Mouse (Mus musculus) MEL (cell line): ENCODE measurements around the gene Sec1. TPM values are rescaled to one million over a fixed set of nuclear protein-coding genes. Genes with fewer than 3 reads are reported as not detected.

Experiments used
- DNase-seq: peaks from one replicate; pipeline ENCODE4 v3.0.0; 2011; ENCODE audit warnings: low read depth, low spot score
- H3K27ac ChIP-seq: 2 replicates; pipeline ENCODE4 v1.5.1; 2012; ENCODE audit warnings: low read depth, mild to moderate bottlenecking, control low read depth, low read length, moderate library complexity; ENCODE audit not compliant: control insufficient read depth
- H3K27me3 ChIP-seq, 2 experiments: fragments of 150-350 bp in 1 of 2; sonication (generic) in 1 of 2; 2 replicates each; pipeline ENCODE4 v1.6.1; 2012; ENCODE audit warnings: low read length in 2 of 2, mild to moderate bottlenecking in 2 of 2, improper control_type of control experiment in 1 of 2, moderate library complexity in 1 of 2; ENCODE audit not compliant: insufficient read depth in 2 of 2, control insufficient read depth in 1 of 2
- H3K36me3 ChIP-seq, 2 experiments: 2 replicates each; pipeline ENCODE4 v1.6.1; 2012 to 2014; ENCODE audit warnings: low read length in 2 of 2, improper control_type of control experiment in 1 of 2, inconsistent platforms in 1 of 2, mild to moderate bottlenecking in 1 of 2; ENCODE audit not compliant: insufficient read depth in 2 of 2, control insufficient read depth in 1 of 2
- H3K4me1 ChIP-seq, 2 experiments: fragments of 150-350 bp in 1 of 2; sonication (generic) in 1 of 2; 2 replicates each; pipeline ENCODE4 v1.6.1; 2012; ENCODE audit warnings: low read length in 2 of 2, improper control_type of control experiment in 1 of 2, mild to moderate bottlenecking in 1 of 2; ENCODE audit not compliant: insufficient read depth in 2 of 2, control insufficient read depth in 1 of 2
- H3K4me3 ChIP-seq, 2 experiments: fragments of 150-350 bp in 1 of 2; sonication (generic) in 1 of 2; 2 replicates each; pipeline ENCODE4 v1.5.1; 2012; ENCODE audit warnings: low read depth in 2 of 2, low read length in 2 of 2, mild to moderate bottlenecking in 2 of 2, moderate library complexity in 2 of 2, control low read depth in 1 of 2, improper control_type of control experiment in 1 of 2; ENCODE audit not compliant: control insufficient read depth in 1 of 2, insufficient read depth in 1 of 2
- H3K79me2 ChIP-seq: 2 replicates; pipeline ENCODE4 v1.6.1; 2012; ENCODE audit warnings: mild to moderate bottlenecking, low read length, moderate library complexity; ENCODE audit not compliant: control insufficient read depth, poor library complexity, insufficient read depth
- H3K9ac ChIP-seq: 2 replicates; pipeline ENCODE4 v1.6.1; 2012; ENCODE audit warnings: low read depth, mild to moderate bottlenecking, control low read depth, low read length, moderate library complexity; ENCODE audit not compliant: control insufficient read depth, poor library complexity, severe bottlenecking
- H3K9me3 ChIP-seq: fragments of 150-350 bp; sonication (generic); replicated peaks from 2 replicates; pipeline ENCODE4 v1.6.1; 2012; ENCODE audit warnings: mild to moderate bottlenecking, low read length, improper control_type of control experiment, moderate library complexity; ENCODE audit not compliant: insufficient read depth
- BHLHE40 ChIP-seq: IDR thresholded peaks from 2 replicates; pipeline ENCODE4 v1.6.1; 2012; ENCODE audit warnings: low read depth, mild to moderate bottlenecking, inconsistent platforms, low read length, improper control_type of control experiment, borderline replicate concordance
- CTCF ChIP-seq, 3 experiments: IDR thresholded peaks in 2 of 3; conservative IDR thresholded peaks in 1 of 3; 2 replicates each; pipeline ENCODE4 v1.5.1; 2011 to 2012; ENCODE audit warnings: low read length in 3 of 3, low read depth in 2 of 3, mild to moderate bottlenecking in 2 of 3, improper control_type of control experiment in 1 of 3, inconsistent platforms in 1 of 3, mixed read lengths in 1 of 3, moderate library complexity in 1 of 3; ENCODE audit not compliant: control insufficient read depth in 1 of 3, insufficient read depth in 1 of 3, poor library complexity in 1 of 3, severe bottlenecking in 1 of 3
- E2F4 ChIP-seq: IDR thresholded peaks from 2 replicates; pipeline ENCODE4 v1.6.1; 2011; ENCODE audit warnings: low read depth, low read length, improper control_type of control experiment, borderline replicate concordance
- GABPA ChIP-seq: IDR thresholded peaks from 2 replicates; pipeline ENCODE4 v1.6.1; 2012; ENCODE audit warnings: low read depth, mild to moderate bottlenecking, inconsistent platforms, low read length, improper control_type of control experiment, moderate library complexity
- HCFC1 ChIP-seq: IDR thresholded peaks from 2 replicates; pipeline ENCODE4 v1.6.1; 2012; ENCODE audit warnings: low read depth, mild to moderate bottlenecking, inconsistent platforms, low read length, improper control_type of control experiment, moderate library complexity
- KAT2A ChIP-seq: conservative IDR thresholded peaks from 2 replicates; pipeline ENCODE4 v1.6.1; 2012; ENCODE audit warnings: low read depth, low read length, improper control_type of control experiment, inconsistent platforms
- MAX ChIP-seq: IDR thresholded peaks from 2 replicates; pipeline ENCODE4 v1.6.1; 2011; ENCODE audit warnings: low read length, improper control_type of control experiment
- NRF1 ChIP-seq: IDR thresholded peaks from 2 replicates; pipeline ENCODE4 v1.6.1; 2014; ENCODE audit warnings: low read depth, mild to moderate bottlenecking, inconsistent platforms, low read length, improper control_type of control experiment, moderate library complexity; ENCODE audit not compliant: poor library complexity, insufficient read depth, severe bottlenecking
- POLR2A ChIP-seq, 2 experiments: IDR thresholded peaks; 2 replicates each; pipeline ENCODE4 v1.6.1; 2011 to 2012; ENCODE audit warnings: low read length in 2 of 2, mild to moderate bottlenecking in 2 of 2, control low read depth in 1 of 2, improper control_type of control experiment in 1 of 2, low read depth in 1 of 2, moderate library complexity in 1 of 2; ENCODE audit not compliant: control insufficient read depth in 1 of 2, insufficient read depth in 1 of 2, poor library complexity in 1 of 2
- RAD21 ChIP-seq: IDR thresholded peaks from 2 replicates; pipeline ENCODE4 v1.6.1; 2011; ENCODE audit warnings: mild to moderate bottlenecking, low read depth, low read length, improper control_type of control experiment
- SIN3A ChIP-seq: IDR thresholded peaks from 2 replicates; pipeline ENCODE4 v1.6.1; 2012; ENCODE audit warnings: low read length, improper control_type of control experiment, inconsistent platforms
- USF2 ChIP-seq, 2 experiments: IDR thresholded peaks; 2 replicates each; pipeline ENCODE4 v1.6.1; 2011 to 2012; ENCODE audit warnings: improper control_type of control experiment in 2 of 2, low read length in 2 of 2, borderline replicate concordance in 1 of 2, inconsistent platforms in 1 of 2, low read depth in 1 of 2, mild to moderate bottlenecking in 1 of 2; ENCODE audit not compliant: insufficient read depth in 1 of 2
- ZMIZ1 ChIP-seq: IDR thresholded peaks from 2 replicates; pipeline ENCODE4 v1.6.1; 2012; ENCODE audit warnings: low read depth, mild to moderate bottlenecking, inconsistent platforms, low read length, improper control_type of control experiment, moderate library complexity
- polyA plus RNA-seq, 2 experiments: library from polyadenylated mRNA; stranded (reverse) in 1 of 2; unstranded in 1 of 2; fragments of >175 nt in 1 of 2; fragments of >200 nt in 1 of 2; gene quantifications; 2 replicates each; pipeline versions ENCODE4 v1.2.1 to v1.2.4; 2012; ENCODE audit warnings: low replicate concordance in 2 of 2, low read depth in 1 of 2; ENCODE audit not compliant: insufficient read length in 2 of 2, insufficient read depth in 1 of 2, missing spikeins in 1 of 2
- total RNA-seq: library from RNA; depleted of rRNA; stranded (reverse); fragments of 300-350 nt; gene quantifications from 2 replicates; pipeline ENCODE4 v1.2.3, GENCODE M21; 2012

The Sec1 gene
- total and polyA plus RNA-seq, 3 experiments: not detected

GRCm38 (mm10) chr7:45720413-45721233, 26.4 kb upstream of the Sec1 start, which contains the start of gene Fam83e:
TSS of gene Fam83e (plus strand) at chr7:45721212.
- Histone ChIP-seq H3K27me3 (no peaks in the 10 kb centered on the region), H3K9ac (peak within 1 kb of the TSS; percentile 87; the same call in 1 of the 2 replicates), H3K4me3 (peak within 1 kb of the TSS in 1 of 2 experiments; percentile 69; a peak in 2 of 4 replicates), H3K9me3 (no peaks in the 10 kb centered on the region), H3K79me2 (peaks cover 40% of the 10 kb centered on the region), H3K4me1 (peaks cover 0 to 3% of the 10 kb centered on the region in 2 experiments; a peak in 1 of 4 replicates), H3K36me3 (peaks cover 2% of the 10 kb centered on the region in 2 experiments; a peak in 3 of 4 replicates), H3K27ac (no peak within 1 kb of the TSS)
- peak; percentile 46 for DNase-seq
- TF ChIP-seq MAX (no peak), CTCF (IDR thresholded peaks at IDR 0.05 in 2 of 3, conservative IDR thresholded peaks at IDR 0.05 in 1 of 3; ENCODE audit: control insufficient read depth in 1 of 3, insufficient read depth in 1 of 3, low read depth in 2 of 3, low read length in 3 of 3, poor library complexity in 1 of 3, severe bottlenecking in 1 of 3) (peak in 2 of 3 experiments; percentile 4 to 23; a peak in 3 of 6 replicates), E2F4 (no peak), KAT2A (no peak), NRF1 (no peak), HCFC1 (no peak), RAD21 (no peak), USF2 (IDR thresholded peaks at IDR 0.05; ENCODE audit: borderline replicate concordance in 1 of 2, insufficient read depth in 1 of 2, low read depth in 1 of 2, low read length in 2 of 2) (no peak), POLR2A (IDR thresholded peaks at IDR 0.05; ENCODE audit: control insufficient read depth in 1 of 2, insufficient read depth in 1 of 2, low read depth in 1 of 2, low read length in 2 of 2, poor library complexity in 1 of 2) (peak in 1 of 2 experiments; percentile 54; a peak in 1 of 4 replicates), BHLHE40 (no peak), SIN3A (no peak)

- peak; percentile 22 for DNase-seq
- H3K4me3 ChIP-seq: peak overlapping the region; percentile 9 to 69; a peak in 2 of 4 replicates
- peaks cover 42% of the 10 kb centered on the region for H3K79me2 ChIP-seq
- peaks cover 2% of the 10 kb centered on the region in 2 experiments; a peak in 3 of 4 replicates for H3K36me3 ChIP-seq
- no peaks in the 10 kb centered on the region for H3K9me3 ChIP-seq
- 0 out of 2 replicates have a peak overlapping the region, but pooled peaks have one; percentile 9 for H3K27ac ChIP-seq
- peaks cover 0 to 5% of the 10 kb centered on the region in 2 experiments; a peak in 1 of 4 replicates for H3K4me1 ChIP-seq
- TF ChIP-seq ZMIZ1 (no peak), GABPA (no peak)
- H3K27me3 ChIP-seq: no peaks in the 10 kb centered on the region
- H3K9ac ChIP-seq: peak overlapping the region; percentile 87
Observed at GRCm38 (mm10) chr7:45719738-45720412, 25.7 kb upstream of the Sec1 start.
